Mouse (Mus musculus) limb, embryonic 11.5 days (tissue): Measurements from ENCODE around the gene Dlg3. TPM values are rescaled to one million over a fixed set of nuclear protein-coding genes. Genes with fewer than 3 reads are reported as not detected.

Experiments used
- polyA plus RNA-seq: library from polyadenylated mRNA; unstranded; fragments of >200 nt; fragmentation: Nextera tagmentation; extraction: Ambion mirVana; gene quantifications from 2 replicates; pipeline ENCODE4 v1.2.1, GENCODE M21; 2014

Dlg3 gene
- polyA plus RNA-seq, 1 experiment from 2014 or later = 11.4 TPM

Other genes with a start within 250 kb of the Dlg3 start
- gene Dgat2l6, start 242.9 kb upstream of the Dlg3 start, polyA plus RNA-seq = not detected in 2 replicates
- not detected in 2 replicates for gene Awat1, start 195.5 kb upstream of the Dlg3 start, polyA plus RNA-seq
- gene P2ry4, start 172.9 kb upstream of the Dlg3 start, polyA plus RNA-seq = not detected in 2 replicates
- not detected in 2 replicates for gene Arr3, start 162.2 kb upstream of the Dlg3 start, polyA plus RNA-seq
- 47.9 and 48.2 TPM in 2 replicates for gene Kif4, start 142.0 kb upstream of the Dlg3 start, polyA plus RNA-seq
- gene Pdzd11, start 141.2 kb upstream of the Dlg3 start, polyA plus RNA-seq = 116 and 118 TPM in 2 replicates
- gene Gdpd2, start 37.8 kb upstream of the Dlg3 start, polyA plus RNA-seq = 1.3 and 1.6 TPM in 2 replicates